Mouse (Mus musculus): ENCODE measurements around the gene Prokr2. TPM values are rescaled to one million over a fixed set of nuclear protein-coding genes. Genes with fewer than 3 reads are reported as not detected.

The Prokr2 gene
- polyA plus RNA-seq, 1 experiment: not detected

- DNase-seq: no peak
- H3K4me1 ChIP-seq (ENCODE audit: control insufficient read depth, insufficient read depth, low read length): no peaks in the 10 kb centered on the region
- 82% methylated on average over 8 of the region's 8 CpGs for WGBS
- H3K4me3 ChIP-seq (replicated peaks; ENCODE audit: extremely low read depth, low read depth, low read length): no peak overlapping the region
- TF ChIP-seq POLR2A (IDR thresholded peaks at IDR 0.05; ENCODE audit: borderline replicate concordance, extremely low read depth, low read depth, low read length) (no peak), CTCF (IDR thresholded peaks at IDR 0.05; ENCODE audit: insufficient read depth, low read length) (no peak)
Measured at GRCm38 (mm10) chr2:132390607-132391160, 5.4 kb upstream of the Prokr2 start.

- Histone ChIP-seq H3K4me1 (ENCODE audit: control insufficient read depth, insufficient read depth, low read length) (no peaks in the 10 kb centered on the region), H3K4me3 (replicated peaks; ENCODE audit: extremely low read depth, low read depth, low read length) (no peak overlapping the region)
- 22% methylated on average over 7 of the region's 7 CpGs for WGBS
- DNase-seq: no peak
- TF ChIP-seq POLR2A (IDR thresholded peaks at IDR 0.05; ENCODE audit: borderline replicate concordance, extremely low read depth, low read depth, low read length) (no peak), CTCF (IDR thresholded peaks at IDR 0.05; ENCODE audit: insufficient read depth, low read length) (peak; percentile 37; the same call in 1 of the 2 replicates)
Measured at GRCm38 (mm10) chr2:132389562-132389961, 4.3 kb upstream of the Prokr2 start.

GRCm38 (mm10) chr2:132384511-132385193 lies 595 bp downstream of the Prokr2 start:
- no peak for TF ChIP-seq CTCF (IDR thresholded peaks at IDR 0.05; ENCODE audit: insufficient read depth, low read length)
- no peak for TF ChIP-seq POLR2A (IDR thresholded peaks at IDR 0.05; ENCODE audit: borderline replicate concordance, extremely low read depth, low read depth, low read length)
- no peaks in the 10 kb centered on the region for H3K4me1 ChIP-seq (ENCODE audit: control insufficient read depth, insufficient read depth, low read length)
- 1% methylated on average over 31 of the region's 31 CpGs for WGBS
- no peak overlapping the region for H3K4me3 ChIP-seq (replicated peaks; ENCODE audit: extremely low read depth, low read depth, low read length)
- no peak for DNase-seq

GRCm38 (mm10) chr2:132382308-132382707 lies 2.9 kb downstream of the Prokr2 start:
- 81% methylated on average over 2 of the region's 2 CpGs for WGBS
- no peak for DNase-seq
- Histone ChIP-seq H3K4me3 (replicated peaks; ENCODE audit: extremely low read depth, low read depth, low read length) (no peak overlapping the region), H3K4me1 (ENCODE audit: control insufficient read depth, insufficient read depth, low read length) (no peaks in the 10 kb centered on the region)
- TF ChIP-seq POLR2A (IDR thresholded peaks at IDR 0.05; ENCODE audit: borderline replicate concordance, extremely low read depth, low read depth, low read length): no peak
- TF ChIP-seq CTCF (IDR thresholded peaks at IDR 0.05; ENCODE audit: insufficient read depth, low read length): no peak

- Histone ChIP-seq H3K4me3 (replicated peaks; ENCODE audit: extremely low read depth, low read depth, low read length) (no peak overlapping the region), H3K4me1 (ENCODE audit: control insufficient read depth, insufficient read depth, low read length) (no peaks in the 10 kb centered on the region)
- 40% methylated on average over 4 of the region's 4 CpGs for WGBS
- DNase-seq: no peak
- TF ChIP-seq CTCF (IDR thresholded peaks at IDR 0.05; ENCODE audit: insufficient read depth, low read length) (no peak), POLR2A (IDR thresholded peaks at IDR 0.05; ENCODE audit: borderline replicate concordance, extremely low read depth, low read depth, low read length) (no peak)
Measured at GRCm38 (mm10) chr2:132379690-132380089, 5.6 kb downstream of the Prokr2 start.

- no peak overlapping the region for H3K4me3 ChIP-seq (replicated peaks; ENCODE audit: extremely low read depth, low read depth, low read length)
- DNase-seq: no peak
- no peak for TF ChIP-seq CTCF (IDR thresholded peaks at IDR 0.05; ENCODE audit: insufficient read depth, low read length)
- TF ChIP-seq POLR2A (IDR thresholded peaks at IDR 0.05; ENCODE audit: borderline replicate concordance, extremely low read depth, low read depth, low read length): no peak
- 41% methylated on average over 10 of the region's 10 CpGs for WGBS
- no peaks in the 10 kb centered on the region for H3K4me1 ChIP-seq (ENCODE audit: control insufficient read depth, insufficient read depth, low read length)
Measured at GRCm38 (mm10) chr2:132378602-132379150, 6.6 kb downstream of the Prokr2 start.

- Histone ChIP-seq H3K4me3 (replicated peaks; ENCODE audit: extremely low read depth, low read depth, low read length) (no peak overlapping the region), H3K4me1 (ENCODE audit: control insufficient read depth, insufficient read depth, low read length) (no peaks in the 10 kb centered on the region)
- no peak for TF ChIP-seq POLR2A (IDR thresholded peaks at IDR 0.05; ENCODE audit: borderline replicate concordance, extremely low read depth, low read depth, low read length)
- no peak for TF ChIP-seq CTCF (IDR thresholded peaks at IDR 0.05; ENCODE audit: insufficient read depth, low read length)
- WGBS: 51% methylated on average over 2 of the region's 2 CpGs
- no peak for DNase-seq
Measured at GRCm38 (mm10) chr2:132377436-132377835, 7.8 kb downstream of the Prokr2 start.

GRCm38 (mm10) chr2:132375721-132376120 lies 9.5 kb downstream of the Prokr2 start:
- Histone ChIP-seq H3K4me3 (replicated peaks; ENCODE audit: extremely low read depth, low read depth, low read length) (no peak overlapping the region), H3K4me1 (ENCODE audit: control insufficient read depth, insufficient read depth, low read length) (no peaks in the 10 kb centered on the region)
- TF ChIP-seq CTCF (IDR thresholded peaks at IDR 0.05; ENCODE audit: insufficient read depth, low read length): no peak
- TF ChIP-seq POLR2A (IDR thresholded peaks at IDR 0.05; ENCODE audit: borderline replicate concordance, extremely low read depth, low read depth, low read length): no peak
- WGBS: 64% methylated on average over 3 of the region's 3 CpGs
- no peak for DNase-seq

GRCm38 (mm10) chr2:132375135-132375534 lies 10.1 kb downstream of the Prokr2 start:
- WGBS: 59% methylated on average over 9 of the region's 9 CpGs
- TF ChIP-seq POLR2A (IDR thresholded peaks at IDR 0.05; ENCODE audit: borderline replicate concordance, extremely low read depth, low read depth, low read length): no peak
- TF ChIP-seq CTCF (IDR thresholded peaks at IDR 0.05; ENCODE audit: insufficient read depth, low read length): no peak
- H3K4me1 ChIP-seq (ENCODE audit: control insufficient read depth, insufficient read depth, low read length): no peaks in the 10 kb centered on the region
- DNase-seq: no peak
- no peak overlapping the region for H3K4me3 ChIP-seq (replicated peaks; ENCODE audit: extremely low read depth, low read depth, low read length)

- TF ChIP-seq POLR2A (IDR thresholded peaks at IDR 0.05; ENCODE audit: borderline replicate concordance, extremely low read depth, low read depth, low read length) (no peak), CTCF (IDR thresholded peaks at IDR 0.05; ENCODE audit: insufficient read depth, low read length) (no peak)
- Histone ChIP-seq H3K4me3 (replicated peaks; ENCODE audit: extremely low read depth, low read depth, low read length) (no peak overlapping the region), H3K4me1 (ENCODE audit: control insufficient read depth, insufficient read depth, low read length) (no peaks in the 10 kb centered on the region)
- 81% methylated on average over 17 of the region's 17 CpGs for WGBS
- DNase-seq: no peak
Measured at GRCm38 (mm10) chr2:132373748-132374147, 11.5 kb downstream of the Prokr2 start.

Measured in lung, adult 2 months (tissue).